Mouse (Mus musculus) limb, embryonic 12.5 days (tissue): ENCODE results near the gene Fbln5. TPM values are rescaled to one million over a fixed set of nuclear protein-coding genes. Genes with fewer than 3 reads are reported as not detected.

Experiments used
- ATAC-seq: fragments of 200-750 bp; cut with Nextera tagmentation; 2 replicates; pipeline ENCODE4 v1.8.0; 2017; ENCODE audit warnings: low read depth, moderate TSS enrichment; ENCODE audit not compliant: insufficient number of reproducible peaks, insufficient read depth, low FRiP score, low TSS enrichment
- H3K27ac ChIP-seq: fragments of 300-500 bp; sonication (generic); 2 replicates; pipeline ENCODE4 v1.5.1; 2016; ENCODE audit warnings: mild to moderate bottlenecking, moderate library complexity
- H3K27me3 ChIP-seq: fragments of 300-500 bp; sonication (generic); 2 replicates; pipeline ENCODE4 v1.6.1; 2016; ENCODE audit warnings: mild to moderate bottlenecking, moderate library complexity
- H3K36me3 ChIP-seq: fragments of 300-500 bp; sonication (generic); 2 replicates; pipeline ENCODE4 v1.6.1; 2016; ENCODE audit warnings: mild to moderate bottlenecking, moderate library complexity
- H3K4me1 ChIP-seq: fragments of 300-500 bp; sonication (generic); replicated peaks from 2 replicates; pipeline ENCODE4 v1.6.1; 2016
- H3K4me2 ChIP-seq: fragments of 300-500 bp; sonication (generic); 2 replicates; pipeline ENCODE4 v1.6.1; 2016; ENCODE audit warnings: mild to moderate bottlenecking, moderate library complexity
- H3K4me3 ChIP-seq: fragments of 300-500 bp; sonication (generic); replicated peaks from 2 replicates; pipeline ENCODE4 v1.5.1; 2016; ENCODE audit warnings: mild to moderate bottlenecking
- H3K9ac ChIP-seq: fragments of 300-500 bp; sonication (generic); replicated peaks from 2 replicates; pipeline ENCODE4 v1.6.1; 2016; ENCODE audit warnings: mild to moderate bottlenecking, moderate library complexity
- H3K9me3 ChIP-seq: fragments of 300-500 bp; sonication (generic); 2 replicates; pipeline ENCODE4 v1.6.1; 2016; ENCODE audit warnings: mild to moderate bottlenecking, moderate library complexity
- WGBS: fragments of 180-500 bp; shearing (Covaris S2); methylation state at CpG from one replicate; pipeline ENCODE4 v1.1.7; 2016; 5-methylcytosine and 5-hydroxymethylcytosine counted together
- polyA plus RNA-seq: library from polyadenylated mRNA; unstranded; fragments of >200 nt; fragmentation: Nextera tagmentation; extraction: Ambion mirVana; gene quantifications from 2 replicates; pipeline ENCODE4 v1.2.1, GENCODE M21; 2016

Fbln5 gene
- 30.8 and 32.3 TPM in 2 replicates for polyA plus RNA-seq

GRCm38 (mm10) chr12:101818608-101819370, at the start of gene Fbln5:
Gene Fbln5 (minus strand): TSS chr12:101819055.
- peak within 1 kb of the TSS; percentile 60 for H3K9ac ChIP-seq
- H3K27me3 ChIP-seq: peaks cover 4% of the 10 kb centered on the region; the same call in 1 of the 2 replicates
- H3K4me2 ChIP-seq: peak within 1 kb of the TSS; percentile 85
- H3K4me3 ChIP-seq: peak within 1 kb of the TSS; percentile 50
- WGBS: under 1% methylated on average over 46 of the region's 46 CpGs
- peaks cover 24% of the 10 kb centered on the region for H3K4me1 ChIP-seq
- ATAC-seq: peak; percentile 85
- H3K27ac ChIP-seq: peak within 1 kb of the TSS; percentile 90
- H3K36me3 ChIP-seq: no peaks in the 10 kb centered on the region
- H3K9me3 ChIP-seq: no peaks in the 10 kb centered on the region

GRCm38 (mm10) chr12:101862286-101862964, 43.6 kb upstream of the Fbln5 start:
- WGBS: 89% methylated on average over 10 of the region's 10 CpGs
- H3K4me2 ChIP-seq: no peak overlapping the region
- H3K36me3 ChIP-seq: peaks cover 41% of the 10 kb centered on the region
- H3K27me3 ChIP-seq: no peaks in the 10 kb centered on the region
- no peak overlapping the region for H3K4me3 ChIP-seq
- H3K4me1 ChIP-seq: no peaks in the 10 kb centered on the region
- no peak for ATAC-seq
- H3K9me3 ChIP-seq: no peaks in the 10 kb centered on the region
- no peak overlapping the region for H3K27ac ChIP-seq
- H3K9ac ChIP-seq: no peak overlapping the region

- H3K4me1 ChIP-seq: no peaks in the 10 kb centered on the region
- no peak overlapping the region for H3K4me2 ChIP-seq
- no peak overlapping the region for H3K9ac ChIP-seq
- H3K36me3 ChIP-seq: peaks cover 30% of the 10 kb centered on the region
- WGBS: 90% methylated on average over 1 of the region's 1 CpGs
- no peak for ATAC-seq
- H3K27ac ChIP-seq: no peak overlapping the region
- no peaks in the 10 kb centered on the region for H3K9me3 ChIP-seq
- no peaks in the 10 kb centered on the region for H3K27me3 ChIP-seq
- no peak overlapping the region for H3K4me3 ChIP-seq
These were observed 41.4 kb upstream of the Fbln5 start for GRCm38 (mm10) chr12:101860256-101860655.

- WGBS: 96% methylated on average over 5 of the region's 5 CpGs
- Histone ChIP-seq H3K4me3 (no peak overlapping the region), H3K9me3 (no peaks in the 10 kb centered on the region), H3K27me3 (no peaks in the 10 kb centered on the region), H3K27ac (no peak overlapping the region), H3K4me2 (no peak overlapping the region), H3K4me1 (no peaks in the 10 kb centered on the region), H3K36me3 (peaks cover 31% of the 10 kb centered on the region), H3K9ac (no peak overlapping the region)
- no peak for ATAC-seq
These were observed 39.2 kb upstream of the Fbln5 start for GRCm38 (mm10) chr12:101858011-101858410.

GRCm38 (mm10) chr12:101854336-101854735, 35.5 kb upstream of the Fbln5 start:
- ATAC-seq: no peak
- H3K27ac ChIP-seq: no peak overlapping the region
- H3K4me1 ChIP-seq: no peaks in the 10 kb centered on the region
- 91% methylated on average over 11 of the region's 11 CpGs for WGBS
- H3K27me3 ChIP-seq: no peaks in the 10 kb centered on the region
- H3K9ac ChIP-seq: no peak overlapping the region
- no peak overlapping the region for H3K4me3 ChIP-seq
- H3K4me2 ChIP-seq: no peak overlapping the region
- no peaks in the 10 kb centered on the region for H3K9me3 ChIP-seq
- peaks cover 13% of the 10 kb centered on the region; the same call in 1 of the 2 replicates for H3K36me3 ChIP-seq

- no peak overlapping the region for H3K27ac ChIP-seq
- ATAC-seq: no peak
These were observed 33.1 kb upstream of the Fbln5 start for GRCm38 (mm10) chr12:101851846-101852564.

GRCm38 (mm10) chr12:101851314-101851713, 32.5 kb upstream of the Fbln5 start:
- Histone ChIP-seq H3K4me3 (no peak overlapping the region), H3K9ac (no peak overlapping the region), H3K27me3 (no peaks in the 10 kb centered on the region), H3K27ac (no peak overlapping the region), H3K36me3 (peaks cover 20% of the 10 kb centered on the region), H3K4me1 (no peaks in the 10 kb centered on the region), H3K9me3 (no peaks in the 10 kb centered on the region), H3K4me2 (no peak overlapping the region)
- WGBS: 88% methylated on average over 9 of the region's 9 CpGs
- no peak for ATAC-seq

More at GRCm38 (mm10) chr12:101851846-101852564, 33.1 kb upstream of the Fbln5 start:
- no peak overlapping the region for H3K9ac ChIP-seq
- 85% methylated on average over 7 of the region's 7 CpGs for WGBS
- H3K36me3 ChIP-seq: peaks cover 13% of the 10 kb centered on the region; the same call in 1 of the 2 replicates
- no peaks in the 10 kb centered on the region for H3K4me1 ChIP-seq
- no peaks in the 10 kb centered on the region for H3K9me3 ChIP-seq
- no peak overlapping the region for H3K4me3 ChIP-seq
- no peaks in the 10 kb centered on the region for H3K27me3 ChIP-seq
- H3K4me2 ChIP-seq: no peak overlapping the region

GRCm38 (mm10) chr12:101836546-101837274, 17.9 kb upstream of the Fbln5 start:
- Histone ChIP-seq H3K27me3 (no peaks in the 10 kb centered on the region), H3K36me3 (peaks cover 46% of the 10 kb centered on the region), H3K4me1 (peaks cover 4% of the 10 kb centered on the region; the same call in 1 of the 2 replicates), H3K9me3 (no peaks in the 10 kb centered on the region), H3K4me3 (no peak overlapping the region), H3K27ac (no peak overlapping the region), H3K4me2 (no peak overlapping the region), H3K9ac (no peak overlapping the region)
- ATAC-seq: no peak
- 91% methylated on average over 10 of the region's 10 CpGs for WGBS

- Histone ChIP-seq H3K4me1 (peaks cover 4% of the 10 kb centered on the region), H3K9ac (no peak overlapping the region), H3K27me3 (no peaks in the 10 kb centered on the region), H3K9me3 (no peaks in the 10 kb centered on the region), H3K4me3 (no peak overlapping the region), H3K4me2 (no peak overlapping the region), H3K36me3 (peaks cover 46% of the 10 kb centered on the region), H3K27ac (no peak overlapping the region)
- no peak for ATAC-seq
- WGBS: 87% methylated on average over 4 of the region's 4 CpGs
These were observed 15.9 kb upstream of the Fbln5 start for GRCm38 (mm10) chr12:101834715-101835114.

- no peak overlapping the region for H3K9ac ChIP-seq
- H3K27me3 ChIP-seq: no peaks in the 10 kb centered on the region
- ATAC-seq: no peak
- no peaks in the 10 kb centered on the region for H3K9me3 ChIP-seq
- no peak overlapping the region for H3K27ac ChIP-seq
- peaks cover 4% of the 10 kb centered on the region for H3K4me1 ChIP-seq
- 89% methylated on average over 8 of the region's 8 CpGs for WGBS
- no peak overlapping the region for H3K4me3 ChIP-seq
- peaks cover 43% of the 10 kb centered on the region for H3K36me3 ChIP-seq
- H3K4me2 ChIP-seq: no peak overlapping the region
These were observed 14.9 kb upstream of the Fbln5 start for GRCm38 (mm10) chr12:101833776-101834175.
